Mouse (Mus musculus) liver, embryonic 15.5 days (tissue): ENCODE results near the gene Aqp3. TPM values are rescaled to one million over a fixed set of nuclear protein-coding genes. Genes with fewer than 3 reads are reported as not detected.

ENCODE experiments used
- ATAC-seq: fragments of 200-750 bp; cut with Nextera tagmentation; 2 replicates; pipeline ENCODE4 v1.8.0; 2017; ENCODE audit warnings: moderate number of reproducible peaks, mild to moderate bottlenecking, moderate library complexity; ENCODE audit not compliant: insufficient read depth
- H3K27ac ChIP-seq: fragments of 300-500 bp; sonication (generic); replicated peaks from 2 replicates; pipeline ENCODE4 v1.5.1; 2015; ENCODE audit warnings: mild to moderate bottlenecking, inconsistent platforms
- H3K27me3 ChIP-seq: fragments of 300-500 bp; sonication (generic); 2 replicates; pipeline ENCODE4 v1.6.1; 2015; ENCODE audit warnings: mild to moderate bottlenecking, inconsistent platforms
- H3K36me3 ChIP-seq: fragments of 300-500 bp; sonication (generic); replicated peaks from 2 replicates; pipeline ENCODE4 v1.6.1; 2015; ENCODE audit warnings: moderate library complexity, mild to moderate bottlenecking, inconsistent platforms
- H3K4me1 ChIP-seq: fragments of 300-500 bp; sonication (generic); replicated peaks from 2 replicates; pipeline ENCODE4 v1.6.1; 2015; ENCODE audit warnings: inconsistent platforms
- H3K4me2 ChIP-seq: fragments of 300-500 bp; sonication (generic); 2 replicates; pipeline ENCODE4 v1.6.1; 2015; ENCODE audit warnings: moderate library complexity, mild to moderate bottlenecking, inconsistent platforms
- H3K4me3 ChIP-seq: fragments of 300-500 bp; sonication (generic); replicated peaks from 2 replicates; pipeline ENCODE4 v1.5.1; 2015; ENCODE audit warnings: mild to moderate bottlenecking, inconsistent platforms
- H3K9ac ChIP-seq: fragments of 300-500 bp; sonication (generic); 2 replicates; pipeline ENCODE4 v1.6.1; 2015; ENCODE audit warnings: moderate library complexity, mild to moderate bottlenecking, inconsistent platforms
- H3K9me3 ChIP-seq: fragments of 300-500 bp; sonication (generic); replicated peaks from 2 replicates; pipeline ENCODE4 v1.6.1; 2016; ENCODE audit warnings: inconsistent platforms
- WGBS: fragments of 180-500 bp; shearing (Covaris S2); methylation state at CpG from one replicate; pipeline ENCODE4 v1.1.7; 2015; ENCODE audit warnings: mixed read lengths; ENCODE audit not compliant: insufficient replicate concordance; 5-methylcytosine and 5-hydroxymethylcytosine counted together
- polyA plus RNA-seq: library from polyadenylated mRNA; unstranded; fragments of >200 nt; fragmentation: Nextera tagmentation; extraction: Ambion mirVana; gene quantifications from 2 replicates; pipeline ENCODE4 v1.2.1, GENCODE M21; 2015

Gene Aqp3
- polyA plus RNA-seq, 1 experiment from 2014 or later = 12.8 TPM

DNA sequence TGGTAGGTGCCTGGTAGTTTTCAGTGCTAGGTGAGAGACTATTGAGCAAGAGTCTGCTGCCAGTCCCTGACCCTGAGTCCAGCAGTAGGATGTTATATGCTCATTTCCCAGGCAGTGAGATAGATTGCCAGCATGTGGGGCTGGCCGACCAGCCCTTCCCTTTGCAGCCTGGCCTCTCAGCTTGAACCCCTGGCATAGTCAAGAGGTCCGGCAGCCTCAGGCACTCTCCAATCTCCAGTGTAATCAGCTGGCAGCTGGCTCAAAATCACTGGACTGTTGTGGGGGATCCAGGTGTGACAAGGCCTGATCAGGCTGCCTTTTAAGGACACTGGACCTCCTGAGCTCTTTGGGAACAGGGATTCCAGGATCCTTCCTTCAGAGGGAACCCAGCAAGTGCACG is 34.6 kb downstream of the Aqp3 start:
- Histone ChIP-seq H3K27ac (no peak overlapping the region), H3K9me3 (no peaks in the 10 kb centered on the region), H3K4me3 (no peak overlapping the region), H3K27me3 (peaks cover 26% of the 10 kb centered on the region), H3K4me2 (no peak overlapping the region), H3K36me3 (no peaks in the 10 kb centered on the region), H3K4me1 (peaks cover 4% of the 10 kb centered on the region; the same call in 1 of the 2 replicates), H3K9ac (no peak overlapping the region)
- 55% methylated on average over 3 of the region's 3 CpGs for WGBS
- no peak for ATAC-seq

- ATAC-seq = peak; percentile 53
- H3K36me3 ChIP-seq = no peaks in the 10 kb centered on the region
- no peaks in the 10 kb centered on the region for H3K9me3 ChIP-seq
- peaks cover 35% of the 10 kb centered on the region for H3K4me1 ChIP-seq
- no peak overlapping the region for H3K27ac ChIP-seq
- H3K9ac ChIP-seq = no peak overlapping the region
- H3K27me3 ChIP-seq = peaks cover 13% of the 10 kb centered on the region
- peak overlapping the region; percentile 0; the same call in 1 of the 2 replicates for H3K4me2 ChIP-seq
- no peak overlapping the region for H3K4me3 ChIP-seq
- WGBS = 50% methylated on average over 8 of the region's 9 CpGs
These were observed 40.6 kb downstream of the Aqp3 start for GRCm38 (mm10) chr4:41057361-41057760.

GRCm38 (mm10) chr4:41056742-41057332 is 41.1 kb downstream of the Aqp3 start:
- Histone ChIP-seq H3K9ac (no peak overlapping the region), H3K27me3 (peaks cover 9% of the 10 kb centered on the region), H3K27ac (peak overlapping the region; percentile 57; the same call in 1 of the 2 replicates), H3K4me3 (no peak overlapping the region), H3K4me2 (no peak overlapping the region; the same call in 1 of the 2 replicates), H3K4me1 (peaks cover 35% of the 10 kb centered on the region), H3K9me3 (no peaks in the 10 kb centered on the region), H3K36me3 (no peaks in the 10 kb centered on the region)
- ATAC-seq = no peak
- WGBS = 61% methylated on average over 7 of the region's 7 CpGs

DNA sequence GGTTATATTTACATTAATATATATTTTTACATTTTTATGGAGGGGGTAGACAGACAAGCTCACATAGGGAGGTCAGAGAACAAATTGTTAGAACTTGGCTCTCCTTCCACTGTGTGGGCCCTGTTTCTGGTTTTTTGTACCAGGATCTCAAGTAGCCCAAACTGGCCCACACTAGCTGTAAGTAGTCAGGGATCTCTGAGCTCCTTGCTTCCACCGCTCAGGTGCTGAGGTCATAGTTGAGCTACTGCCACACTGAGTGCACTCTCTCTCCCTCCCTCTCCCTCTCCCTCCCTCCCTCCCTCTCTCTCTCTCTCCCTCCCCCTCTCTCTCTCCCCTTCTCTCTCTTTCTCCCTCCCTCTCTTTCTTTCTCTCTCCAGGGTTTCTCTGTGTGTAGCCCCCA is 41.7 kb downstream of the Aqp3 start:
- no peak overlapping the region for H3K4me2 ChIP-seq
- WGBS = 63% methylated on average over 1 of the region's 1 CpGs
- peaks cover 7% of the 10 kb centered on the region; the same call in 1 of the 2 replicates for H3K27me3 ChIP-seq
- H3K4me3 ChIP-seq = no peak overlapping the region
- peaks cover 35% of the 10 kb centered on the region for H3K4me1 ChIP-seq
- ATAC-seq = 0 out of 2 replicates have a peak, but pooled peaks have one; percentile 28
- no peaks in the 10 kb centered on the region for H3K9me3 ChIP-seq
- 0 out of 2 replicates have a peak overlapping the region, but pooled peaks have one; percentile 57 for H3K27ac ChIP-seq
- no peaks in the 10 kb centered on the region for H3K36me3 ChIP-seq
- H3K9ac ChIP-seq = no peak overlapping the region

DNA sequence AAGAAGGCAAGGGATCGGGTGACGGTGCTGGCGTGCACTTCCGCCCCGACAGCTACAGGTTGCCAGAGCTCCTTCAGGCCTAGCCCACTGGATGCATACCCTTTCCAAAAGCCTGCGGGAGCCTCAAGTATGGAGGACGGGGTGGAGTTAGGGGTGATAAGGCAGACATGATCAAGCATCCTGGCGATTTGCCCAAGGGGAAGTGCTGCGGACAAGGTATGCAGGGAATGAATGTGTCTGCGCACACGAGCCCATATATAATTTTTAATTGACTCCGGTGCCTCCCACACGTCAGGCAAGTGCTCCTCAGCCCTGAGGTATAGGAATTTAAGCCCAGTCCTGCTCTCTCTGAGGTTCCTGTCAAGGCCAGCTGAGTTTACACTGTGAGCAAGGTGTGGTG is 42.9 kb downstream of the Aqp3 start:
- no peak overlapping the region for H3K4me3 ChIP-seq
- H3K9ac ChIP-seq = no peak overlapping the region
- 64% methylated on average over 13 of the region's 13 CpGs for WGBS
- peaks cover 3% of the 10 kb centered on the region; the same call in 1 of the 2 replicates for H3K27me3 ChIP-seq
- H3K9me3 ChIP-seq = no peaks in the 10 kb centered on the region
- H3K4me2 ChIP-seq = no peak overlapping the region
- no peaks in the 10 kb centered on the region for H3K36me3 ChIP-seq
- H3K4me1 ChIP-seq = peaks cover 41% of the 10 kb centered on the region
- H3K27ac ChIP-seq = no peak overlapping the region
- ATAC-seq = no peak

GRCm38 (mm10) chr4:41051781-41052180 is 46.2 kb downstream of the Aqp3 start:
- Histone ChIP-seq H3K27me3 (no peaks in the 10 kb centered on the region), H3K9me3 (no peaks in the 10 kb centered on the region), H3K4me1 (peaks cover 37% of the 10 kb centered on the region), H3K4me3 (no peak overlapping the region), H3K27ac (no peak overlapping the region), H3K4me2 (no peak overlapping the region), H3K36me3 (no peaks in the 10 kb centered on the region), H3K9ac (no peak overlapping the region)
- no peak for ATAC-seq
- WGBS = 75% methylated on average over 7 of the region's 7 CpGs

GRCm38 (mm10) chr4:41050726-41051675 is 47.0 kb downstream of the Aqp3 start:
- no peaks in the 10 kb centered on the region for H3K9me3 ChIP-seq
- no peak overlapping the region; the same call in 1 of the 2 replicates for H3K9ac ChIP-seq
- H3K27ac ChIP-seq = no peak overlapping the region
- no peaks in the 10 kb centered on the region for H3K27me3 ChIP-seq
- 0 out of 2 replicates have a peak, but pooled peaks have one; percentile 14 for ATAC-seq
- peak overlapping the region; percentile 38; the same call in 1 of the 2 replicates for H3K4me2 ChIP-seq
- H3K4me3 ChIP-seq = no peak overlapping the region
- WGBS = 30% methylated on average over 16 of the region's 16 CpGs
- H3K36me3 ChIP-seq = no peaks in the 10 kb centered on the region
- peaks cover 34% of the 10 kb centered on the region for H3K4me1 ChIP-seq

- Histone ChIP-seq H3K27ac (no peak overlapping the region), H3K36me3 (no peaks in the 10 kb centered on the region), H3K27me3 (no peaks in the 10 kb centered on the region), H3K4me2 (no peak overlapping the region), H3K4me3 (no peak overlapping the region), H3K9me3 (no peaks in the 10 kb centered on the region), H3K9ac (no peak overlapping the region), H3K4me1 (peaks cover 19% of the 10 kb centered on the region)
- no peak for ATAC-seq
- 42% methylated on average over 2 of the region's 2 CpGs for WGBS
These were observed 49.1 kb downstream of the Aqp3 start for GRCm38 (mm10) chr4:41048926-41049325.

DNA sequence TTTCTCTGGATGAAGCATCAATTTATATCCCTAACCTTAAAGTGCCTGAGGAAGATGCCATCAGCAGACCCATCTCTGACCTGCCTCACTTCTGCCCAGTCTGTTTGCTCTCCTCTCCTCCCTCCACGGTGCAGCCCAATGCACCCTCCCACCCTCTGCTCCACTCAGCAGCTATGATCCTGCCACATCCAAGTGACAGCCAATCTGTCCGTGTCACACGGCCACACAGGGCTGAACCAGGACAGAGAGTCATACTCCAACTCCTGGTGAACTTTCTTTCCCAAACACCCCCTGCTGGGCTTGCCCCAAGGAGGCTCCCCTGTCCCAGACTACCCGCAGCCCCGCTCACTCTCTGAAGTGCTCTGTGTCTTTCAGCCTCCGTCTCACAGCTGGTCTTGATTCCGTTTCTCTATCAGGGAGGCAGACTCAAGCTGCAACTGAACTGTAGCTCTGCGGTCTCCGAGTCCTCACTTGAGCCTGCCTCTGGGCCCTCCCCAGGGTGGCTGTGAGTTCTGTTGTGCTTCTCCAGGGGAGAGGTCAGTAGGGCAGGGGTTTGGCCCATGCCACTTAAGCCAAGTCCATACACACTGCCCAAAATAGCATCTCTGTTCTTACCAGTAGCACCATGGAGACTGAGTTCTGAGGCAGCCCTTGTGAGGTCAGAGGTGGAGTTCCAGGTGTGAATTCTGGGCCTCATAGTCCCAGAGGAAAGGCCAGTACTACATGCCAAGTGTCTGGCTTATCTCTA is 50.3 kb downstream of the Aqp3 start, which contains the start of gene Aqp7:
Gene Aqp7, minus strand, starts transcription at position 616 of the 748 bp plus-strand sequence.
- Histone ChIP-seq H3K4me3 (no peak within 1 kb of the TSS), H3K4me1 (peaks cover 19% of the 10 kb centered on the region), H3K36me3 (no peaks in the 10 kb centered on the region), H3K27ac (no peak within 1 kb of the TSS), H3K9me3 (no peaks in the 10 kb centered on the region), H3K4me2 (no peak within 1 kb of the TSS), H3K27me3 (no peaks in the 10 kb centered on the region), H3K9ac (no peak within 1 kb of the TSS)
- 56% methylated on average over 9 of the region's 9 CpGs for WGBS
- no peak for ATAC-seq

DNA sequence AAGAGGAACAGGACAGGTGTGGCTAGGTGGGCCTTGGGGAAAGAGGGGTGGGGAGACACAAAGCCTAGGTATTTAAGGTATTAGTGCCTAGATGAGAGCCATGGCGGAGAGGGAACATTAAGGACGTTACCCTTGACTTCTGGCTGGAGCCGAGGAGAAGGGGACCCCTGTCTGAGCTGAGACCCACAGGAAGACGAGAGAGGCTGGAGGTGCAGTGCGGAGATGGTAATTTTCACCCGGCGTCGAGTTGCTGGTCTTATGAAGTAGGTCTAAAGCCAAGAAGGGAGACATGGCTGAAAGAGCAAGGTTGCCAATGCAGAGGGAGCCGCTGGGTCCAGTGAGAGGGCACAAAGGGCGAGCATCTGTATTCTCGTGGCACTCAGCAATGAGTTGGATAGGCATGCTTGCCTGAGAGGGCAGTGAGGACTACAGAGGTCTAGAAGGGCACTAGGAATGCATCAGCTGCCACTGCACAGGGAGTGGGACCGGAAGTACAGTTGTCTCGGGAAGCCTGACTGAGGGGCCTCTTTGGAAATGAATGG is 51.7 kb downstream of the Aqp3 start:
- 66% methylated on average over 13 of the region's 13 CpGs for WGBS
- no peaks in the 10 kb centered on the region for H3K27me3 ChIP-seq
- no peak overlapping the region for H3K4me2 ChIP-seq
- H3K4me3 ChIP-seq = no peak overlapping the region
- H3K27ac ChIP-seq = no peak overlapping the region
- H3K9ac ChIP-seq = no peak overlapping the region
- H3K4me1 ChIP-seq = peaks cover 19% of the 10 kb centered on the region
- H3K9me3 ChIP-seq = no peaks in the 10 kb centered on the region
- H3K36me3 ChIP-seq = no peaks in the 10 kb centered on the region
- no peak for ATAC-seq
